12 mouse cellular contexts compared by ENCODE assay signal in the genomic region with DNA sequence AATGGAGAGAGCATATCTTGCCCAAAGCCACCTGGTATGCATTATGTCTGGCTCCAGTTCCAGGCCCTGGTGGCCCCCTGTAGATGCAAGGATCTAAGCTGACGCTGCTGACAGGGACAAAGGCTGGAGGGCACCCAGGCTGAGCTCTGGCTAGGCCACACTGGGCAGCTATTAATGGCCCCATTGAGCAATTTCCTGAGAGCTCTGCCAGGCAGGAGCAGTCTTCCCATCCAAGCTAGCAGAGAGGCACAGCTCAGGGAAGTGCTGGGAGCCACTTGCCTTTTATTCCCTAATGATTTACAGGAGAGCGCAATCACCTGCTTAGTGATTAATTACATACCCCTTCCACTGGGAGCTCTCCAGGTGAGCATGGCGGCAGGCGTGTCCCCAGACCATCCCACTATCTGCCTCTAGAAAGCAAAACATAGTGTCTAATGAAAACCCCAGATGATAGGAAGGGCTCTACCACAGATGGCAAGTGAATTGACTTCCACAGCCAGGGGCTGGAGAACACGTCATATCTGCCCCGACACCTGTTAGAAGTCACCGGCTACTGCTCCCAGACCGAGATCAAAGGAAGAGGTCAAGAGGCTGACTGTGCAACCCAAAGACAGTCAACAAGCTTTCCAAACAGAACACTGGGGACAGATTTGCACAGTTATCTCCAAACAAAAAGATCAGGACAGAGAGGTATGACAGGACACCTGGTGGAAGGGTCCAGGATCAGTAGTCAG. TPM values are rescaled to one million over a fixed set of nuclear protein-coding genes. Genes with fewer than 3 reads are reported as not detected.
DNase-seq lines count a peak whose midpoint lies in the region; ATAC-seq and TF ChIP-seq lines count a peak whose summit lies in the region.
"Had no signal": no experiment of that assay in that cellular context is flagged by ENCODE, and none has a peak within 500 bp of the region (broad histone marks: within the 10 kb centered on the region; RNA-seq: fewer than 3 reads in every experiment).

No protein-coding gene starts in this region.

- DNase-seq in layer of hippocampus, adult 9-11 months, result peak; percentile 47
- DNase-seq in layer of hippocampus, adult 9-10 months (ENCODE audit: low spot score), result no peak
- peak; percentile 70 to 79 for DNase-seq in kidney, postnatal 36 days
- no peak for DNase-seq in c-Kit-positive CD71-positive TER-119-positive erythroid progenitor cells, embryonic 14.5 days (ENCODE audit: low spot score)
- no peak for DNase-seq in urinary bladder, postnatal 10 days (ENCODE audit: low spot score)
- no peak for DNase-seq in spleen, postnatal 10 days (ENCODE audit: low spot score in 2 of 2)
- DNase-seq: cerebellum, adult 9-10 months; right cerebral cortex, postnatal 25 days had no signal

- 87% methylated on average over 8 of the region's 8 CpGs for WGBS in olfactory bulb, adult 2 months

- peak; percentile 66 for ATAC-seq in granulocyte monocyte progenitor cell, adult 5-6 weeks (replicated peaks; ENCODE audit: poor library complexity, severe bottlenecking)
- ATAC-seq: forebrain, embryonic 15.5 days had no signal

- TF ChIP-seq POLR2A in olfactory bulb, adult 2 months (IDR thresholded peaks at IDR 0.05; ENCODE audit: insufficient read depth, low read depth, low read length), result no peak

- TF ChIP-seq CTCF in olfactory bulb, adult 2 months (IDR thresholded peaks at IDR 0.05; ENCODE audit: insufficient read depth, low read depth, low read length), result no peak

- H3K4me1 ChIP-seq in olfactory bulb, adult 2 months (ENCODE audit: control insufficient read depth, insufficient read depth, low read length), result peaks cover 5% of the 10 kb centered on the region

- H3K27ac ChIP-seq in olfactory bulb, adult 2 months (ENCODE audit: insufficient read depth, low read depth, low read length), result 0 out of 2 replicates have a peak overlapping the region, but pooled peaks have one; percentile 17
- H3K27ac ChIP-seq: forebrain, embryonic 15.5 days; midbrain, embryonic 10.5 days had no signal

- no peak overlapping the region for H3K4me3 ChIP-seq in olfactory bulb, adult 2 months (ENCODE audit: insufficient read depth, low read depth, low read length)
- H3K4me3 ChIP-seq: forebrain, embryonic 15.5 days; midbrain, embryonic 10.5 days had no signal

RNA-seq across cellular contexts. Expression of gene Lrp5, which starts 12.1 kb away (rescaled TPM):
- total RNA-seq in granulocyte monocyte progenitor cell, adult 5-6 weeks (2014; fragmentation: Nextera tagmentation), result 28.0 and 36.6 TPM in 2 replicates
- 12.5 and 15.1 TPM in 2 replicates for total RNA-seq in granulocyte monocyte progenitor cell, adult 5-6 weeks (2017)
- polyA plus RNA-seq in olfactory bulb, adult 2 months (2012; ENCODE audit: insufficient read depth, insufficient read length, low replicate concordance, missing spikeins), result not detected in 2 replicates

RNA-seq across cellular contexts. Expression of gene 1810055G02Rik, which starts 33.8 kb away (rescaled TPM):
- total RNA-seq in granulocyte monocyte progenitor cell, adult 5-6 weeks (2014; fragmentation: Nextera tagmentation), result 10.0 and 13.4 TPM in 2 replicates
- total RNA-seq in granulocyte monocyte progenitor cell, adult 5-6 weeks (2017), result 4.5 and 9.0 TPM in 2 replicates
- not detected in 2 replicates for polyA plus RNA-seq in olfactory bulb, adult 2 months (2012; ENCODE audit: insufficient read depth, insufficient read length, low replicate concordance, missing spikeins)

Comparison
In these comparisons a context has a peak if more than half of its experiments do, and no peak if none do; other contexts are left out.
1. DNase-seq: peak in layer of hippocampus, adult 9-11 months (single experiment) and kidney, postnatal 36 days (2 of 2); none in layer of hippocampus, adult 9-10 months (single experiment), c-Kit-positive CD71-positive TER-119-positive erythroid progenitor cells, embryonic 14.5 days (single experiment), urinary bladder, postnatal 10 days (single experiment) and spleen, postnatal 10 days (0 of 2).